Mouse (Mus musculus) liver, embryonic 12.5 days (tissue): ENCODE data around the gene Tcp10c. TPM values are rescaled to one million over a fixed set of nuclear protein-coding genes. Genes with fewer than 3 reads are reported as not detected.

Source experiments
- polyA plus RNA-seq: library from polyadenylated mRNA; unstranded; fragments of >200 nt; fragmentation: Nextera tagmentation; extraction: Ambion mirVana; gene quantifications from 2 replicates; pipeline ENCODE4 v1.2.1, GENCODE M21; 2016

Gene Tcp10c
- polyA plus RNA-seq, 1 experiment from 2014 or later: not detected

Other genes starting within 250 kb of the Tcp10c start
- not detected in 2 replicates for gene Unc93a, start 222.8 kb upstream of the Tcp10c start, polyA plus RNA-seq
- gene Smok2a, start 133.4 kb upstream of the Tcp10c start, polyA plus RNA-seq: not detected in 2 replicates
- not detected in 2 replicates for gene Smok2b, start 124.3 kb upstream of the Tcp10c start, polyA plus RNA-seq